Mouse (Mus musculus): Measurements from ENCODE around the gene Bptf. TPM values are rescaled to one million over a fixed set of nuclear protein-coding genes. Genes with fewer than 3 reads are reported as not detected.

Gene Bptf
- polyA plus RNA-seq, 1 experiment from 2014 or later: 28.9 TPM

DNA sequence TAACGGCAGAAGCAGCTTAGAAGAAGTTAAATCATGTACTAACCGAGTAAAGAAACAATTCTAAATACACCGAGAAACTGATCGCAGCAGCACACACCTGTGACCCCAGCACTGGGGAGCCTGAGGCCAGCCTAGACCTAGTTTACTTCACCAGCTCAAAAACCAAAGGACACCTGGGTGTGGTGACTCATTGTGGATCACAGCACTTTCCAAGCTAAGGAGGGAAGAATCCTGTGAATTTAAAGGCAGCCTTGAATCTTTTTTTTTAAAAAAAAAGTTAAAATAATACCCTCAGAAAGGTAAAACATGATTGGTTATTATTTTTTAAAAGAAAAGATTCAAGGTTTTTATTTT lies 24.2 kb downstream of the Bptf start:
- Histone ChIP-seq H3K27ac (ENCODE audit: low read length) (peak overlapping the region; percentile 28; the same call in 1 of the 2 replicates), H3K4me1 (ENCODE audit: control insufficient read depth, insufficient read depth, low read length) (peaks cover 8% of the 10 kb centered on the region), H3K4me3 (ENCODE audit: low read depth, low read length) (no peak overlapping the region), H3K9me3 (replicated peaks; ENCODE audit: control insufficient read depth, low read length, poor library complexity, severe bottlenecking) (no peaks in the 10 kb centered on the region), H3K4me2 (ENCODE audit: low read length) (no peak overlapping the region), H3K27me3 (ENCODE audit: control insufficient read depth, insufficient read depth, low read depth, low read length) (no peaks in the 10 kb centered on the region), H3K36me3 (ENCODE audit: control insufficient read depth, insufficient read depth, low read length) (peaks cover 8% of the 10 kb centered on the region), H3K9ac (ENCODE audit: low read depth, low read length) (no peak overlapping the region)
- WGBS: 85% methylated on average over 4 of the region's 4 CpGs
- no peak for ATAC-seq

- WGBS: 70% methylated on average over 12 of the region's 12 CpGs
- no peaks in the 10 kb centered on the region for H3K27me3 ChIP-seq (ENCODE audit: control insufficient read depth, insufficient read depth, low read depth, low read length)
- peak overlapping the region; percentile 28; the same call in 1 of the 2 replicates for H3K27ac ChIP-seq (ENCODE audit: low read length)
- peaks cover 8% of the 10 kb centered on the region for H3K36me3 ChIP-seq (ENCODE audit: control insufficient read depth, insufficient read depth, low read length)
- no peak overlapping the region for H3K4me3 ChIP-seq (ENCODE audit: low read depth, low read length)
- no peak for ATAC-seq
- no peak overlapping the region for H3K4me2 ChIP-seq (ENCODE audit: low read length)
- no peaks in the 10 kb centered on the region for H3K9me3 ChIP-seq (replicated peaks; ENCODE audit: control insufficient read depth, low read length, poor library complexity, severe bottlenecking)
- H3K4me1 ChIP-seq (ENCODE audit: control insufficient read depth, insufficient read depth, low read length): peaks cover 8% of the 10 kb centered on the region
- no peak overlapping the region for H3K9ac ChIP-seq (ENCODE audit: low read depth, low read length)
These were observed 24.8 kb downstream of the Bptf start for GRCm38 (mm10) chr11:107106978-107107724.

DNA sequence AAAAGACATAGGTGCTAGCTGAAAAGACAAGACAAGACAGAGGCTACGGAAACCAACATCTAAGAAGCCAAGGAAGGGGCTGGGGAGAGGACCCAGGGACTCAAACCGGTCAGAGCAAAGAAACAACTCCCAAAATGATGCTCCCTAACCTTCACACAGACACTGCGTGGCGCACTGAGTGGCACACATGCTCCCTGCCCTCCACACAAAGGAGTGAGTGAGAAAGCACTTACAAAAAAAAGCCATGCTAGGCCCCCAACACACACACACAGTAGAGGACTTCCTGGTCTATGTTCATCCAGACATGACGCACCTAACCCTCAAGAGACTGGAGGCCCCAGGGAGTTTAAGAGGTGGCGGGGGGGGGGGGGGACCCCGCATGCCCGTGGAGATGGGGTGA lies 25.5 kb downstream of the Bptf start:
- Histone ChIP-seq H3K27me3 (ENCODE audit: control insufficient read depth, insufficient read depth, low read depth, low read length) (no peaks in the 10 kb centered on the region), H3K9ac (ENCODE audit: low read depth, low read length) (no peak overlapping the region), H3K9me3 (replicated peaks; ENCODE audit: control insufficient read depth, low read length, poor library complexity, severe bottlenecking) (no peaks in the 10 kb centered on the region), H3K4me3 (ENCODE audit: low read depth, low read length) (no peak overlapping the region), H3K36me3 (ENCODE audit: control insufficient read depth, insufficient read depth, low read length) (peaks cover 8% of the 10 kb centered on the region), H3K4me2 (ENCODE audit: low read length) (no peak overlapping the region), H3K4me1 (ENCODE audit: control insufficient read depth, insufficient read depth, low read length) (peaks cover 8% of the 10 kb centered on the region), H3K27ac (ENCODE audit: low read length) (no peak overlapping the region)
- ATAC-seq: no peak
- whole genome bisulfite sequencing: 90% methylated on average over 7 of the region's 8 CpGs

GRCm38 (mm10) chr11:107105227-107105626 lies 26.7 kb downstream of the Bptf start:
- H3K36me3 ChIP-seq (ENCODE audit: control insufficient read depth, insufficient read depth, low read length): peaks cover 2% of the 10 kb centered on the region; the same call in 1 of the 2 replicates
- no peak overlapping the region for H3K4me3 ChIP-seq (ENCODE audit: low read depth, low read length)
- H3K9me3 ChIP-seq (replicated peaks; ENCODE audit: control insufficient read depth, low read length, poor library complexity, severe bottlenecking): no peaks in the 10 kb centered on the region

DNA sequence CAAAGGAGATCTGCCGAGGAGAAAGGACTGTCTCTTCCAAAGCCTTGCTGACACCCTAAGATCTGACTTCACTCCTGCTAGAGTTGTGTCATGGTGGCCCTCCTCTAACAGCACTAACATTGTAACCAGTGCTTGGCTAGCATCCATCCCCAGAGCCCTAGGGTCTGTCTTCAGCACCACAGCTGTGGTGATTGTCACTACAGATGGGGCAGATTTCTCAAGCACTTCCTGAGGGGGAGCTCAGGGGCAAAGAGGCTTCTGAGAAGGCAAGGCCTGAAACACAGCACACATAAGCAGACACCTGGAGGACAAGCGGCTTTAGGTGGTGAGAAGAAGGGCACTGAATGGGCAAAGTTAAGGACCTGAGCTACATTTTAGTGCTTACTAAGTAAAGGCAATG lies 28.2 kb downstream of the Bptf start:
- Histone ChIP-seq H3K4me3 (ENCODE audit: low read depth, low read length) (no peak overlapping the region), H3K4me1 (ENCODE audit: control insufficient read depth, insufficient read depth, low read length) (peaks cover 6% of the 10 kb centered on the region), H3K4me2 (ENCODE audit: low read length) (no peak overlapping the region), H3K36me3 (ENCODE audit: control insufficient read depth, insufficient read depth, low read length) (no peaks in the 10 kb centered on the region), H3K9ac (ENCODE audit: low read depth, low read length) (no peak overlapping the region), H3K9me3 (replicated peaks; ENCODE audit: control insufficient read depth, low read length, poor library complexity, severe bottlenecking) (no peaks in the 10 kb centered on the region), H3K27ac (ENCODE audit: low read length) (no peak overlapping the region), H3K27me3 (ENCODE audit: control insufficient read depth, insufficient read depth, low read depth, low read length) (no peaks in the 10 kb centered on the region)
- ATAC-seq: no peak
- 89% methylated on average over 2 of the region's 2 CpGs for WGBS

More at GRCm38 (mm10) chr11:107105227-107105626, 26.7 kb downstream of the Bptf start:
- peaks cover 8% of the 10 kb centered on the region for H3K4me1 ChIP-seq (ENCODE audit: control insufficient read depth, insufficient read depth, low read length)
- no peaks in the 10 kb centered on the region for H3K27me3 ChIP-seq (ENCODE audit: control insufficient read depth, insufficient read depth, low read depth, low read length)
- WGBS: 51% methylated on average over 5 of the region's 5 CpGs
- ATAC-seq: no peak
- H3K4me2 ChIP-seq (ENCODE audit: low read length): no peak overlapping the region
- no peak overlapping the region for H3K27ac ChIP-seq (ENCODE audit: low read length)
- H3K9ac ChIP-seq (ENCODE audit: low read depth, low read length): no peak overlapping the region

- no peak overlapping the region for H3K27ac ChIP-seq (ENCODE audit: low read length)
- H3K4me3 ChIP-seq (ENCODE audit: low read depth, low read length): no peak overlapping the region
- H3K36me3 ChIP-seq (ENCODE audit: control insufficient read depth, insufficient read depth, low read length): no peaks in the 10 kb centered on the region
- WGBS: 71% methylated on average over 2 of the region's 2 CpGs
- H3K4me2 ChIP-seq (ENCODE audit: low read length): no peak overlapping the region
- no peak for ATAC-seq
- peaks cover 6% of the 10 kb centered on the region for H3K4me1 ChIP-seq (ENCODE audit: control insufficient read depth, insufficient read depth, low read length)
- no peaks in the 10 kb centered on the region for H3K27me3 ChIP-seq (ENCODE audit: control insufficient read depth, insufficient read depth, low read depth, low read length)
- H3K9ac ChIP-seq (ENCODE audit: low read depth, low read length): no peak overlapping the region
- no peaks in the 10 kb centered on the region for H3K9me3 ChIP-seq (replicated peaks; ENCODE audit: control insufficient read depth, low read length, poor library complexity, severe bottlenecking)
These were observed 28.7 kb downstream of the Bptf start for GRCm38 (mm10) chr11:107103224-107103589.

DNA sequence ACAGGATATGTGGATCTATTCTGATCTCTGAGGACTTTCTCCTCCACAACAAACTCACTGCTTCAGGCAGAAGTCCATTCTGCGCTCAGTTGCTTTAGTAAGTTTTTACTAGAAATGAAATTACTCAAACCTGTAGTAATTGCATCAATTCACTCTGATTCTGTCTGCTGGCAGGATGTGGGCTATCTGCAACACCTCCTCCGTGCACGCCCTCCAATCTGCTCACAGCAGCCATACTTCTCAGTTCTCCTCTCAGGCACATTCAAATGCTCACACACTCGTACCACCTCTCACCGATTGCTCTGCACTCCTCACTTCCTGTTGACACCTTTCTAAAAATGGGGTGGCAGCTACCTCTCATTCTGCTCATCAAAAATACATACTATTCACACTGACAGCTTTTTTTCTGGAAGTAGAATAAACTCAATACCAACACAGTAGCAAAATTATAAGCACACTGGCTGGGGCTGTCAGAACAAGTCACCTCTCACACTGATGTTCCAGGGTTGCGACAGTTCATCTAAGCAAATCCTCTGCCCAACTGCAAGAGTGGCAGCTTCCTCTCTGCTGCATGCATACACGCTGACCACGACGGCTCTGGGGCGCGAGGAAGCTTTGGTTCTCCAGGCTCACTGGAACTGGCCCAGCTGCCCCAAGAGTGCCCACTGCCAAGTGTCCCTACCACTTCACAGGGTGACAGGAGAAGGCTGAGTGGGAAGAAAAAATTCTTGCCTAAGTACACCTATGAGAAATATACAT lies 29.3 kb downstream of the Bptf start:
- peaks cover 4% of the 10 kb centered on the region for H3K4me1 ChIP-seq (ENCODE audit: control insufficient read depth, insufficient read depth, low read length)
- no peak overlapping the region for H3K27ac ChIP-seq (ENCODE audit: low read length)
- H3K27me3 ChIP-seq (ENCODE audit: control insufficient read depth, insufficient read depth, low read depth, low read length): no peaks in the 10 kb centered on the region
- H3K4me3 ChIP-seq (ENCODE audit: low read depth, low read length): no peak overlapping the region
- H3K36me3 ChIP-seq (ENCODE audit: control insufficient read depth, insufficient read depth, low read length): no peaks in the 10 kb centered on the region
- no peak for ATAC-seq
- H3K4me2 ChIP-seq (ENCODE audit: low read length): no peak overlapping the region
- no peaks in the 10 kb centered on the region for H3K9me3 ChIP-seq (replicated peaks; ENCODE audit: control insufficient read depth, low read length, poor library complexity, severe bottlenecking)
- 84% methylated on average over 11 of the region's 11 CpGs for WGBS
- H3K9ac ChIP-seq (ENCODE audit: low read depth, low read length): no peak overlapping the region

DNA sequence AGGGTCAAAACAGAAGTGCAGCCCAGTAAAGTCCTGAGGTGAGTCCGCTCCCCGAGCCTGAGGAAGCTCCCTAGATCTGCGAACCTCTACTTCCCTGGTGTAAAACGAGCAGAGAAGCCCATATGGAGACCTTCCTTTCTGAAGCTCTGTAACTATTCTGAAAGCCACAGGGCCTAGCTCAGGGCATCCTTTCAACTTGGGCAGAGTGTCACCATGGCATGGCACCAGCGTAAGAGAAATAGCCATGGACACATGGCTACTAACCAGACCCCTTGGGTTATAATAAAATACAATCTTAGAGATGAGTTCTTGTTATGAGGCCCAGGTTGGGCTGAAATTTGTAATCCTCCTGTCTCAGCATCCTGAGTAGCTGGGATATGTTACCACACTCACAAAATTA lies 35.0 kb downstream of the Bptf start:
- no peak for ATAC-seq
- H3K36me3 ChIP-seq (ENCODE audit: control insufficient read depth, insufficient read depth, low read length): peaks cover 6% of the 10 kb centered on the region; the same call in 1 of the 2 replicates
- no peak overlapping the region for H3K27ac ChIP-seq (ENCODE audit: low read length)
- H3K4me2 ChIP-seq (ENCODE audit: low read length): no peak overlapping the region
- H3K27me3 ChIP-seq (ENCODE audit: control insufficient read depth, insufficient read depth, low read depth, low read length): no peaks in the 10 kb centered on the region
- H3K4me3 ChIP-seq (ENCODE audit: low read depth, low read length): no peak overlapping the region
- no peak overlapping the region for H3K9ac ChIP-seq (ENCODE audit: low read depth, low read length)
- H3K4me1 ChIP-seq (ENCODE audit: control insufficient read depth, insufficient read depth, low read length): no peaks in the 10 kb centered on the region
- 91% methylated on average over 5 of the region's 5 CpGs for WGBS
- no peaks in the 10 kb centered on the region for H3K9me3 ChIP-seq (replicated peaks; ENCODE audit: control insufficient read depth, low read length, poor library complexity, severe bottlenecking)

DNA sequence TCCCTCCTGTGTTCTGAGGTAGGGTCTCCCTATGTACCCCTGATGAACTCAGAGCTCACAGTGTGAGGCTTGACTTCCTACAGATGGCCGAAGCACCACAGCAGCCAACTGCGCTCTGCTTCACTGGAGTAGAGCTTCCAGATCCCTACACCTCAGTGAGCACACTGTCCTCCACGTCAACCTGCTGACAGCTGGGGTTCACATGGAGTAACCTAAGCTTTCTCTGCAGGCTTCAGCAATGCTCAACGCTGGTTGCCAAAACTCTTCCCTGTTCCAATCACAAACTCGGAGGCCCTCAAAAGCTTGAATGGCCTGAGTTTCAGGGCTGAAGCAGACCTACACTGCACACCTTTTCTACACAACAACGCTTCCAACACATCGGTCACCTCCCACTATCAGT lies 38.1 kb downstream of the Bptf start:
- Histone ChIP-seq H3K4me1 (ENCODE audit: control insufficient read depth, insufficient read depth, low read length) (no peaks in the 10 kb centered on the region), H3K36me3 (ENCODE audit: control insufficient read depth, insufficient read depth, low read length) (peaks cover 9% of the 10 kb centered on the region; the same call in 1 of the 2 replicates), H3K4me2 (ENCODE audit: low read length) (no peak overlapping the region), H3K27ac (ENCODE audit: low read length) (no peak overlapping the region), H3K9me3 (replicated peaks; ENCODE audit: control insufficient read depth, low read length, poor library complexity, severe bottlenecking) (no peaks in the 10 kb centered on the region), H3K4me3 (ENCODE audit: low read depth, low read length) (no peak overlapping the region), H3K9ac (ENCODE audit: low read depth, low read length) (no peak overlapping the region), H3K27me3 (ENCODE audit: control insufficient read depth, insufficient read depth, low read depth, low read length) (no peaks in the 10 kb centered on the region)
- WGBS: 91% methylated on average over 7 of the region's 7 CpGs
- ATAC-seq: no peak
